8 mouse cellular contexts compared by ENCODE assay signal in genomic region chr5:104859962-104860525, GRCm38 (mm10). TPM values are rescaled to one million over a fixed set of nuclear protein-coding genes. Genes with fewer than 3 reads are reported as not detected.
DNase-seq lines count a peak whose midpoint lies in the region; ATAC-seq and TF ChIP-seq lines count a peak whose summit lies in the region.
"Not testable (repeated sequence)": the region's sequence is repeated elsewhere in the genome, so short reads cannot be mapped to it uniquely, and the experiment has no call there.

TSS of gene Zfp951 (minus strand) at chr5:104860070.

- H3K4me3 ChIP-seq in hindbrain, embryonic 10.5 days: peak within 1 kb of the TSS; percentile 36
- peak within 1 kb of the TSS; percentile 33 for H3K4me3 ChIP-seq in neural tube, embryonic 13.5 days
- peak within 1 kb of the TSS; percentile 91 for H3K4me3 ChIP-seq in testis, adult 2 months (ENCODE audit: control insufficient read depth, low read depth, low read length)

- not testable (repeated sequence) for H3K27me3 ChIP-seq in hindbrain, embryonic 10.5 days (ENCODE audit: insufficient read depth, poor library complexity, severe bottlenecking); neural tube, embryonic 13.5 days; testis, adult 2 months (ENCODE audit: control insufficient read depth, insufficient read depth, low read length)

- WGBS in hindbrain, embryonic 10.5 days: 36% methylated on average over 11 of the region's 12 CpGs
- WGBS in neural tube, embryonic 13.5 days: 33% methylated on average over 11 of the region's 12 CpGs

- H3K27ac ChIP-seq in hindbrain, embryonic 10.5 days; neural tube, embryonic 13.5 days (replicated peaks): not testable (repeated sequence)
- peak within 1 kb of the TSS; percentile 94 for H3K27ac ChIP-seq in testis, adult 2 months (ENCODE audit: control insufficient read depth, insufficient read depth, low read depth, low read length)

- TF ChIP-seq CTCF in testis, adult 2 months (IDR thresholded peaks at IDR 0.05; ENCODE audit: control insufficient read depth, insufficient read depth, insufficient replicate concordance, low read depth, low read length): not testable (repeated sequence)

- H3K36me3 ChIP-seq in hindbrain, embryonic 10.5 days; neural tube, embryonic 13.5 days; testis, adult 2 months (ENCODE audit: control insufficient read depth, insufficient read depth, low read length): not testable (repeated sequence)

- peaks cover 19% of the 10 kb centered on the region for H3K9me3 ChIP-seq in hindbrain, embryonic 10.5 days
- peaks cover 25% of the 10 kb centered on the region for H3K9me3 ChIP-seq in neural tube, embryonic 13.5 days

- not testable (repeated sequence) for TF ChIP-seq POLR2A in testis, adult 2 months (IDR thresholded peaks at IDR 0.05; ENCODE audit: control insufficient read depth, low read depth, low read length)

- ATAC-seq in neural tube, embryonic 13.5 days (ENCODE audit: low read depth): peak; percentile 94

- not testable (repeated sequence) for H3K9ac ChIP-seq in neural tube, embryonic 13.5 days

- H3K4me1 ChIP-seq in hindbrain, embryonic 10.5 days (replicated peaks); neural tube, embryonic 13.5 days (replicated peaks); testis, adult 2 months (ENCODE audit: control insufficient read depth, insufficient read depth, low read length): not testable (repeated sequence)

- peak; percentile 87 for DNase-seq in ES-CJ7 (ENCODE audit: low read depth, low spot score)
- DNase-seq in cerebellum, adult 9-10 months: peak; percentile 86
- DNase-seq in frontal cortex, adult 2 months (ENCODE audit: extremely low spot score in 1 of 2, low spot score in 1 of 2): peak; percentile 39 to 82
- DNase-seq in hindbrain, embryonic 10.5 days (ENCODE audit: low spot score): peak; percentile 15
- peak; percentile 44 to 55 for DNase-seq in layer of hippocampus, adult 8-10 months (ENCODE audit: low spot score in 2 of 2)
- DNase-seq in lung, adult 18-20 months: peak; percentile 76 to 77

- H3K4me2 ChIP-seq in neural tube, embryonic 13.5 days: peak within 1 kb of the TSS; percentile 22

RNA-seq across cellular contexts. Expression of gene Zfp951, which starts in this region (rescaled TPM):
- polyA plus RNA-seq in frontal cortex, adult 2 months (2012; rRNA removed): 2.0 and 2.5 TPM in 2 replicates
- polyA plus RNA-seq in hindbrain, embryonic 10.5 days (2016; fragmentation: Nextera tagmentation; extraction: Ambion mirVana): 1.8 and 2.7 TPM in 2 replicates
- total RNA-seq in layer of hippocampus, adult 8-10 months (2022): 1 to 10 TPM; 4.6 to 5.6 (median 5.1) TPM
- 3.9 and 4.1 TPM in 2 replicates for polyA plus RNA-seq in neural tube, embryonic 13.5 days (2015; fragmentation: Nextera tagmentation; extraction: Ambion mirVana)
- 2.4 and 2.5 TPM in 2 replicates for polyA plus RNA-seq in testis, adult 2 months (2012; rRNA removed)

Comparison
In these comparisons a context has a peak if more than half of its experiments do, and no peak if none do; other contexts are left out.
1. DNase-seq: peak in every context shown above with its lines; median percentile 87 in ES-CJ7; 86 in cerebellum, adult 9-10 months; 76 in lung, adult 18-20 months; 60 in frontal cortex, adult 2 months; 50 in layer of hippocampus, adult 8-10 months; 15 in hindbrain, embryonic 10.5 days.
2. H3K4me3 ChIP-seq: peak in every context shown above with its lines; median percentile 91 in testis, adult 2 months; 36 in hindbrain, embryonic 10.5 days; 33 in neural tube, embryonic 13.5 days.